Mouse (Mus musculus) thymus, adult 2 months (tissue): Measurements from ENCODE around the gene Ugt1a6a.
"Not testable (repeated sequence)": the region's sequence is repeated elsewhere in the genome, so short reads cannot be mapped to it uniquely, and the experiment has no call there.

Experiments
- CTCF ChIP-seq: fragments of 200-500 bp; IDR thresholded peaks from 2 replicates; pipeline ENCODE4 v1.5.1; 2012; ENCODE audit warnings: mild to moderate bottlenecking, control low read depth, low read length, moderate library complexity, borderline replicate concordance; ENCODE audit not compliant: control insufficient read depth, poor library complexity, insufficient read depth; ENCODE audit errors: extremely low read depth
- POLR2A ChIP-seq: fragments of 200-500 bp; IDR thresholded peaks from 2 replicates; pipeline ENCODE4 v1.6.1; 2012; ENCODE audit warnings: mild to moderate bottlenecking, low read length, control low read depth, moderate library complexity; ENCODE audit not compliant: control insufficient read depth, poor library complexity, insufficient read depth; ENCODE audit errors: extremely low read depth

DNA sequence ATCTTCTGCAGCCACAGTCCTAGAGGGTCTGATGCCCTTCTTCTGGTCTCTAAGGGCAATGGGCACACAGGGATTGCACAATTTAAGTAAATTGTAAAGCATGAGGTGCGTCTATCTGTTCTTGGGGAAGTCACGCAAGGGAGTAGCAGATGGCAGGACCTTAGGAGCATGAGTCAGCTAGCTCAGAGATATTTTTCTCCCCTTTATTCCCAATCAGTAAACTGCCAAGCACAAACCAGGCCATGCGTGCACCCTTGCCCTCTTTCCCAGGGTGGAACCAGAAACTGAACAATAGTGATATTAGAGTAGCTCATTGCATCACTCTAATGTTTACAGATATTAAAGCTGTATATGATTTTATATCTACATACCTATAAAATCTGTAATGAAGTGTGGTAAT is 36.1 kb upstream of the Ugt1a6a start:
- not testable (repeated sequence) for TF ChIP-seq CTCF, POLR2A
